Mouse (Mus musculus) olfactory bulb, adult 2 months (tissue): Measurements from ENCODE around the gene Pax6.

ENCODE experiments used
- CTCF ChIP-seq: fragments of 200-500 bp; IDR thresholded peaks from 2 replicates; pipeline ENCODE4 v1.5.1; 2012; ENCODE audit warnings: low read depth, mild to moderate bottlenecking, low read length, moderate library complexity; ENCODE audit not compliant: insufficient read depth
- POLR2A ChIP-seq: fragments of 200-500 bp; IDR thresholded peaks from 2 replicates; pipeline ENCODE4 v1.6.1; 2012; ENCODE audit warnings: mild to moderate bottlenecking, low read depth, low read length, moderate library complexity; ENCODE audit not compliant: insufficient read depth

DNA sequence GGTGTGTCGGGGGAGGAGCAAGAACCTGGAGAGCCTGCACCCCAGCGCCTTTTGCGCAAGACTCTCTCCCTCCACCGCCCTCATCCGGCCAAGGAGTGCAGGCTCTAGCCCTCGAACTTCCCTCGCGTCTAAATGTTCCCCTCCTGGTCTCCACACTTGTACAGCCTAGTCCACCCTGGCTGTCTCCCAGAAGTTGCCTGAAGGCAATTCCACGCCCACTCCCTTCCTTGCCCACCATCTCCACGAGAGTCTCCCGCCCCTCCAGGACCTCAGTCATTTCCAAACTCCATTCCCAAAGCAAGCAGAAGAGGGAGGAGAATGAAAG lies 1.1 kb upstream of the Pax6 start:
- TF ChIP-seq POLR2A = no peak
- no peak for TF ChIP-seq CTCF
